Mouse (Mus musculus) kidney, postnatal 0 days (tissue): ENCODE data around the gene Hdhd3. TPM values are rescaled to one million over a fixed set of nuclear protein-coding genes. Genes with fewer than 3 reads are reported as not detected.

Experiments
- ATAC-seq: fragments of 200-750 bp; cut with Nextera tagmentation; replicated peaks from 2 replicates; pipeline ENCODE4 v1.8.0; 2017; ENCODE audit warnings: low read depth, moderate number of reproducible peaks, moderate TSS enrichment, moderate library complexity; ENCODE audit not compliant: low FRiP score
- DNase-seq: peaks from one replicate; pipeline ENCODE4 v3.0.0-alpha.2; 2016; ENCODE audit warnings: low spot score
- H3K27ac ChIP-seq: fragments of 300-500 bp; sonication (generic); 2 replicates; pipeline ENCODE4 v1.5.1; 2014; ENCODE audit warnings: mild to moderate bottlenecking
- H3K27me3 ChIP-seq: fragments of 300-500 bp; sonication (generic); 2 replicates; pipeline ENCODE4 v1.6.1; 2014; ENCODE audit warnings: low read length, mixed read lengths; ENCODE audit not compliant: insufficient read depth
- H3K36me3 ChIP-seq: fragments of 300-500 bp; sonication (generic); 2 replicates; pipeline ENCODE4 v1.6.1; 2014; ENCODE audit warnings: low read length, mixed read lengths; ENCODE audit not compliant: insufficient read depth
- H3K4me1 ChIP-seq: fragments of 300-500 bp; sonication (generic); replicated peaks from 2 replicates; pipeline ENCODE4 v1.6.1; 2014; ENCODE audit warnings: antibody characterized with exemption, low read length, mixed read lengths; ENCODE audit not compliant: insufficient read depth
- H3K4me2 ChIP-seq: fragments of 300-500 bp; sonication (generic); 2 replicates; pipeline ENCODE4 v1.6.1; 2014; ENCODE audit warnings: mild to moderate bottlenecking, low read length, moderate library complexity, mixed read lengths
- H3K4me3 ChIP-seq: fragments of 300-500 bp; sonication (generic); replicated peaks from 2 replicates; pipeline ENCODE4 v1.5.1; 2014; ENCODE audit warnings: low read depth, low read length
- H3K9ac ChIP-seq: fragments of 300-500 bp; sonication (generic); 2 replicates; pipeline ENCODE4 v1.6.1; 2014; ENCODE audit warnings: low read depth, low read length
- H3K9me3 ChIP-seq: fragments of 300-500 bp; sonication (generic); replicated peaks from 2 replicates; pipeline ENCODE4 v1.6.1; 2016; ENCODE audit warnings: low read length, inconsistent platforms, mixed read lengths
- CTCF ChIP-seq: IDR thresholded peaks from 2 replicates; pipeline ENCODE4 v1.5.1; 2016; ENCODE audit warnings: antibody characterized with exemption, low read depth, mild to moderate bottlenecking, moderate library complexity
- WGBS: fragments of 180-500 bp; shearing (Covaris S2); extraction: QIAGEN DNeasy Blood & Tissue Kit; methylation state at CpG from one replicate; pipeline ENCODE4 v1.1.7; 2014; 5-methylcytosine and 5-hydroxymethylcytosine counted together
- polyA plus RNA-seq: library from polyadenylated mRNA; unstranded; fragments of >200 nt; fragmentation: Nextera tagmentation; extraction: Ambion mirVana; gene quantifications from 2 replicates; pipeline ENCODE4 v1.2.1, GENCODE M21; 2015

Hdhd3 gene
- polyA plus RNA-seq, 1 experiment from 2014 or later = 16.0 TPM

- ATAC-seq = no peak
- Histone ChIP-seq H3K27ac (peak overlapping the region; percentile 81), H3K4me1 (peaks cover 38% of the 10 kb centered on the region), H3K9me3 (no peaks in the 10 kb centered on the region), H3K27me3 (no peaks in the 10 kb centered on the region), H3K4me2 (no peak overlapping the region), H3K9ac (no peak overlapping the region), H3K36me3 (peaks cover 27% of the 10 kb centered on the region), H3K4me3 (no peak overlapping the region)
- WGBS = 83% methylated on average over 7 of the region's 7 CpGs
- no peak for TF ChIP-seq CTCF
- no peak for DNase-seq
These were observed 11.7 kb upstream of the Hdhd3 start for GRCm38 (mm10) chr4:62514995-62515394.

DNA sequence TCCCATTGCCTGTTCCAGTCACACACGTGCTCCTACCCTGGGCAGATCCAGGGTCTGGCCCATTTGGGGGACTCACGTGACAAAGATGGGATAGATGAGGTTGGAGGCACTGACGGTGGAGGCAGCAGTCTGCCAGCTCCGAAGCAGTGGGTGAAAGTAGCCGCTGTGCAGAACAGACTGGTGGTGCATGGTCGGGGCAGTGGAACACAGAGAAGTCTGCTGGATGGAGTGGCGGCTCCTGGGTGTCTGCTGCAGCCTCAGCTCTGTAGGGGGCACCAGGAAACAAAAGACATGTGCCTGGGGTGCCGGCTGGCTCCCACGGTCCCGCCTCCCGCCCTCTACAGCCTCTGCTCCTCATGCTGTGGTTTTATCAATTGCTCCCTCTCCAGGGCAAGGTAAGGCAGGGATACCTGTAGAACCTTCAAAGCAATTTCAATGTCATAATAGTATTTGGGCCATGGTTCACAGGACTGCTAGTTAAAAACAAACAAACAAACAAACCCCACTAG is 10.8 kb upstream of the Hdhd3 start:
- Histone ChIP-seq H3K9ac (no peak overlapping the region), H3K4me2 (no peak overlapping the region), H3K27me3 (no peaks in the 10 kb centered on the region), H3K27ac (no peak overlapping the region), H3K4me1 (peaks cover 37% of the 10 kb centered on the region), H3K36me3 (peaks cover 36% of the 10 kb centered on the region), H3K4me3 (no peak overlapping the region), H3K9me3 (no peaks in the 10 kb centered on the region)
- DNase-seq = no peak
- no peak for ATAC-seq
- TF ChIP-seq CTCF = no peak; the same call in 1 of the 2 replicates
- WGBS = 60% methylated on average over 11 of the region's 11 CpGs

DNA sequence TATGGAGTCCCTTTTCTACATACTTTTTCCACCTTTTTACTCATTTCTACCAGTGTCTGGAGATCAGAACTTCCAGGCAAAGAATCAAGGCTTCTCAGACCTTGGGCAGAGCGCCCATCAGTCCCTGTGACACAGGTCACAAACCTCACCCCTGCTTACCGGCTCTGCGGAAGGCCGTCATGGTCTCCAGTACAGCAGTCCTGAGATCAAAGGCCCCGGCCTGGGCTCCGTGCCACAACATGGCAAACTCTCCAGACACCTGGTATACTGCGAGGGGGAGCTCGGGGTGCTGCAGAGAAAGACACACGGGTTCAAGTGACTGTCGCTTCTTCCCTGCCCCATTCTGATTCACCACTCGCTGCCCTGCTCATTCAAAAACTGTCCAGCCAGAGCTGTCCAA is 6.7 kb upstream of the Hdhd3 start:
- no peak overlapping the region for H3K4me3 ChIP-seq
- H3K4me1 ChIP-seq = no peaks in the 10 kb centered on the region; the same call in 1 of the 2 replicates
- no peak for ATAC-seq
- no peak for DNase-seq
- no peak overlapping the region for H3K27ac ChIP-seq
- H3K9ac ChIP-seq = no peak overlapping the region
- no peak for TF ChIP-seq CTCF
- WGBS = 77% methylated on average over 11 of the region's 11 CpGs
- H3K36me3 ChIP-seq = peaks cover 40% of the 10 kb centered on the region
- H3K27me3 ChIP-seq = no peaks in the 10 kb centered on the region
- no peak overlapping the region for H3K4me2 ChIP-seq
- no peaks in the 10 kb centered on the region for H3K9me3 ChIP-seq

DNA sequence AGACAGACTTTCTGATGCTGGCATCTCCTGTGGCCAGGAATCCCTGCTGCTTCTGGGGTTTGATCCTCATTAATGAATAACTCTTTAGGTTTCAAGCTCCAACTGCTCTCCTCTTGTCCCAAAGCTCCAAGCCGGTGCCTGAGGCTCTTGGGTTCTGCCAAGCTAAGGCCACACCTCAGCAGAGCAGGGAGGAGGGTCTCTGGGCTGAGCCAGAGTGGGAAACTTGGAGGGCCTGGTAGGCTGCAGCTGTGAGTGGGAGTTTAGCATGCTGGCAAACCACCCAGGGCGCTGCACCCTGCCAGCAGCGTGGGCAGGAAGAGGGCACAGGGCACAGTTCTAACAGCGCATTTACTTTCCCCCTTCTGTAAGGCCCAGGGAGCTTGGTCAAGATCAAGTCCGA is 5.6 kb upstream of the Hdhd3 start:
- no peaks in the 10 kb centered on the region for H3K27me3 ChIP-seq
- H3K4me3 ChIP-seq = no peak overlapping the region
- H3K9ac ChIP-seq = no peak overlapping the region
- no peak for TF ChIP-seq CTCF
- no peak overlapping the region for H3K4me2 ChIP-seq
- H3K36me3 ChIP-seq = peaks cover 40% of the 10 kb centered on the region
- ATAC-seq (peak; percentile 38; the same call in 1 of the 2 replicates), DNase-seq (no peak)
- H3K9me3 ChIP-seq = no peaks in the 10 kb centered on the region
- H3K4me1 ChIP-seq = no peaks in the 10 kb centered on the region
- 67% methylated on average over 5 of the region's 5 CpGs for WGBS
- peak overlapping the region; percentile 13; the same call in 1 of the 2 replicates for H3K27ac ChIP-seq

- no peak overlapping the region for H3K9ac ChIP-seq
- H3K9me3 ChIP-seq = no peaks in the 10 kb centered on the region
- H3K4me1 ChIP-seq = 0 out of 2 replicates have a peak, but pooled peaks cover 3% of the 10 kb centered on the region
- peaks cover 27% of the 10 kb centered on the region for H3K36me3 ChIP-seq
- no peak overlapping the region for H3K4me2 ChIP-seq
- peak; percentile 71 for TF ChIP-seq CTCF
- H3K4me3 ChIP-seq = no peak overlapping the region
- DNase-seq = peak; percentile 53
- no peak for ATAC-seq
- WGBS = 59% methylated on average over 2 of the region's 2 CpGs
- H3K27me3 ChIP-seq = no peaks in the 10 kb centered on the region
- no peak overlapping the region for H3K27ac ChIP-seq
These were observed 3.5 kb upstream of the Hdhd3 start for GRCm38 (mm10) chr4:62506798-62507197.

- Histone ChIP-seq H3K9me3 (no peaks in the 10 kb centered on the region), H3K9ac (no peak overlapping the region), H3K4me2 (no peak overlapping the region), H3K36me3 (peaks cover 19% of the 10 kb centered on the region), H3K4me1 (peaks cover 8% of the 10 kb centered on the region; the same call in 1 of the 2 replicates), H3K27me3 (no peaks in the 10 kb centered on the region), H3K4me3 (no peak overlapping the region), H3K27ac (no peak overlapping the region)
- ATAC-seq = no peak
- TF ChIP-seq CTCF = no peak
- no peak for DNase-seq
- 79% methylated on average over 3 of the region's 3 CpGs for WGBS
These were observed 2.7 kb upstream of the Hdhd3 start for GRCm38 (mm10) chr4:62505991-62506390.

DNA sequence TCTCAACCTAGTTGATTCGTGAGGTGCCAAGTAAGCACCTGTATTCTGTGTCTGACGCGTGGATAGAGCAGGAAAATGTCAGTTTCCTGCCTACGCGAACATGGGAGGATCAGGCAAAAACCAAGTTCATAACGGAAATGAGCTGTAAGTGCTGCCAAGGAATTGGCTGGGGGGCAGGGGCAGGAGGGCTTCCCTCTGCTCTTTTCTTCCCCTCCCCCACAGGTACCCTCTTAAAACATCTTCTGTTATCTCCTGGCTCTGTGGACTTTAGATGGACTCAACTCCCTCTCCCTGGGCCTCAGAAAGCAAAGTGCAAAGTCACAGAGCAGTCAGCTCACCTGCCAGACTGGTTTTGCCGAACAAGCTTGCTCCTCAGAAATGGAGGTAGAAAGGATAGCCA is 298 bp downstream of the Hdhd3 start:
- no peaks in the 10 kb centered on the region for H3K27me3 ChIP-seq
- ATAC-seq (no peak), DNase-seq (no peak)
- no peak overlapping the region for H3K4me2 ChIP-seq
- TF ChIP-seq CTCF = no peak
- H3K9ac ChIP-seq = no peak overlapping the region
- peaks cover 11% of the 10 kb centered on the region; the same call in 1 of the 2 replicates for H3K36me3 ChIP-seq
- no peaks in the 10 kb centered on the region for H3K9me3 ChIP-seq
- peaks cover 8% of the 10 kb centered on the region; the same call in 1 of the 2 replicates for H3K4me1 ChIP-seq
- 62% methylated on average over 7 of the region's 7 CpGs for WGBS
- peak overlapping the region; percentile 83; the same call in 1 of the 2 replicates for H3K27ac ChIP-seq
- H3K4me3 ChIP-seq = no peak overlapping the region
